Mouse (Mus musculus): ENCODE measurements at regions not wholly inside any gene's neighbourhood (a gene's known extent, or its start where the extent isn't known, plus 50 kb on each side); places are given as distances from the start of the nearest gene placed in this dataset.

DNA sequence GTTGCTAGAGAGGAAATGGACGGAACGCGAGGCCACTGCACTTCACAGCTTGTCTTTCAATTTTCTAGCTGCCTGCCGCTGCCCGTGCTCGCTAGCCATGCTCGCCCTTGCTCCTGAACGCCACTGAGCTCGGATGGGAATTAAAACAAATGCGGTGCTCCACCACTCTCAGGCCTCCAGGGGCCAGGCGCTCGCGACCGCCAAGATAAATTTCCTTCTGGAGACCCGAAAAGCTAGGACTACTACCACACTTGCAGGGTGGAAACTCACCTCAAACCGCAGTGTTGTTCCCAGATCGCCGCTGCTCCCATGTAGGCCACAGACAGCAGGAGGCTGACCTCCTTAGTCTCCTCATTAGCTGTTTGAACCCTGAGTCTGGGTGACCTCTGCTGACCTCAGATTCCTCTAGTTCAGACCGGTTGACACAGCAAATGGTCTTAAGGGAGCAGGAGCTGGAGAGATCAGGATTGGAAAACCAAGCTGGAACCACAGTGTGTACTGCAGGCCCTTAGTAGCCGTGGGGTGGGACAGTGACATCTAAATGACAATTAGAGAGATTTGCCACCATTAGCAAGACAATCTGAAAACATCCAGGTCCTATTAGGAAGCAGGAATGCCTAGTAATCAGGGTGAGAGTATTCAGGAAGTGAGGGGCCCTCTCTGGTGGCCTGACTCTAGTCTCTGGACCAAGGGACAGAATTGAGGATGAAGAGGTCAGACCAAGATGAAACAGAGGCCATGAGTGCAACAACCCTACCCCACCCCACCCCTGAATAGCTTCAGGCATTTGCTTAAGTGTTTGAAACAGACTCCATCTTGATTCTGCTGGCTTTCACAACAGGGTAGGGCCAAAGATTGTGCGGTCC is 94.1 kb downstream of the Fam53a start:
- H3K4me3 ChIP-seq (ENCODE audit: low read depth, low read length): 0 out of 2 replicates have a peak overlapping the region, but pooled peaks have one; percentile 1
- peak overlapping the region; percentile 25; the same call in 1 of the 2 replicates for H3K9ac ChIP-seq (ENCODE audit: low read depth, low read length)
- no peaks in the 10 kb centered on the region for H3K9me3 ChIP-seq (ENCODE audit: control insufficient read depth, low read length)
- H3K27ac ChIP-seq (replicated peaks; ENCODE audit: low read depth, low read length): no peak overlapping the region
- no peak for DNase-seq (ENCODE audit: low spot score)
- peaks cover 77% of the 10 kb centered on the region for H3K27me3 ChIP-seq (replicated peaks; ENCODE audit: control insufficient read depth, insufficient read depth, low read length)
- no peak for ATAC-seq (ENCODE audit: low read depth)
- no peaks in the 10 kb centered on the region for H3K36me3 ChIP-seq (ENCODE audit: control insufficient read depth, insufficient read depth, low read length)
- peak overlapping the region; percentile 28; the same call in 1 of the 2 replicates for H3K4me2 ChIP-seq (ENCODE audit: low read depth, low read length)
- 8% methylated on average over 21 of the region's 21 CpGs for WGBS
- H3K4me1 ChIP-seq (ENCODE audit: control insufficient read depth, insufficient read depth, low read length): no peaks in the 10 kb centered on the region

DNA sequence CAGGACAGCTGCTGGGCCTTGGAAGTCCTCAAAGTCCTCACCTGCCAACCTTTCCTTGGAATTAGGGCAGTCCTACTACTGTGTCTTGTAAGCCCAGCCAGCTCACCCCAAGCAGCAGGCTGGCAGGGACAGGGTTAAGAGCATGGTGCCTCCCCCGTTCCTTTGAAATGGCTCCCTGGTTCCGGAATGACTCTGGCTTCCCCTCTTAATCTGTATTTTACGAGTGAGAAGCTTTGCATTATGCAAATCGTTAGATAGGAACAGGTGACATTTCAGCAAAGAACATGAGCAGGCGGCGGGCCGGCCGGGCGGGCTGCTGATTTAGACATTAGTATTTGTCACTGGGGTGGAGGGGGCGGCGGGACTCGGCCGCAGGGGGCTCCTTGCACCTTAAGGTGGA is 95.1 kb downstream of the Fam53a start:
- H3K36me3 ChIP-seq (ENCODE audit: control insufficient read depth, insufficient read depth, low read length): no peaks in the 10 kb centered on the region
- no peak for DNase-seq (ENCODE audit: low spot score)
- H3K4me3 ChIP-seq (ENCODE audit: low read depth, low read length): 0 out of 2 replicates have a peak overlapping the region, but pooled peaks have one; percentile 1
- peaks cover 75% of the 10 kb centered on the region for H3K27me3 ChIP-seq (replicated peaks; ENCODE audit: control insufficient read depth, insufficient read depth, low read length)
- peak overlapping the region; percentile 28; the same call in 1 of the 2 replicates for H3K4me2 ChIP-seq (ENCODE audit: low read depth, low read length)
- 0 out of 2 replicates have a peak overlapping the region, but pooled peaks have one; percentile 25 for H3K9ac ChIP-seq (ENCODE audit: low read depth, low read length)
- no peaks in the 10 kb centered on the region for H3K9me3 ChIP-seq (ENCODE audit: control insufficient read depth, low read length)
- no peak overlapping the region for H3K27ac ChIP-seq (replicated peaks; ENCODE audit: low read depth, low read length)
- ATAC-seq (ENCODE audit: low read depth): no peak
- 5% methylated on average over 13 of the region's 13 CpGs for WGBS
- H3K4me1 ChIP-seq (ENCODE audit: control insufficient read depth, insufficient read depth, low read length): no peaks in the 10 kb centered on the region

DNA sequence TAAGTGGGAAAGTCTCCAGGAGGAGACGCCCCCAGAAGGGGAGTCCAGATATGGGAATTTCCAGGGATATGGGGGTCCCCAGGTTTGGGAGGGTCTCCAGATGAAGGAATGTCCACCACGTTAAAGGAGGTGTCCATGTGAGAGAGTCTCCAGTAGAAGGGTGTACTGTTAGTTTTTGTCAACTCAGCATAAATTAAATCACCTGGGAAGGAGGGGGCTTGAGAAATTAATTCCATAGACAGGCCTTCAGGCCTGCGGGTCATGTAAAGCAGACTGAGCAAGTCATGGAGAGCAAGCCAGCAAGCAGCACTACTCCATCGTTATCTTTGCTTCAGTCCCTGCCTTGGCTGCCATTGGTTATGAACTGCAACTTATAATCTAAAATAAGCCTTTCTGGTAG is 96.2 kb downstream of the Fam53a start:
- no peaks in the 10 kb centered on the region for H3K36me3 ChIP-seq (ENCODE audit: control insufficient read depth, insufficient read depth, low read length)
- no peak for DNase-seq (ENCODE audit: low spot score)
- ATAC-seq (ENCODE audit: low read depth): no peak
- no peaks in the 10 kb centered on the region for H3K9me3 ChIP-seq (ENCODE audit: control insufficient read depth, low read length)
- H3K27ac ChIP-seq (replicated peaks; ENCODE audit: low read depth, low read length): no peak overlapping the region
- peaks cover 69% of the 10 kb centered on the region for H3K27me3 ChIP-seq (replicated peaks; ENCODE audit: control insufficient read depth, insufficient read depth, low read length)
- H3K4me2 ChIP-seq (ENCODE audit: low read depth, low read length): no peak overlapping the region
- H3K9ac ChIP-seq (ENCODE audit: low read depth, low read length): no peak overlapping the region
- H3K4me1 ChIP-seq (ENCODE audit: control insufficient read depth, insufficient read depth, low read length): no peaks in the 10 kb centered on the region
- 90% methylated on average over 4 of the region's 4 CpGs for WGBS
- no peak overlapping the region for H3K4me3 ChIP-seq (ENCODE audit: low read depth, low read length)

DNA sequence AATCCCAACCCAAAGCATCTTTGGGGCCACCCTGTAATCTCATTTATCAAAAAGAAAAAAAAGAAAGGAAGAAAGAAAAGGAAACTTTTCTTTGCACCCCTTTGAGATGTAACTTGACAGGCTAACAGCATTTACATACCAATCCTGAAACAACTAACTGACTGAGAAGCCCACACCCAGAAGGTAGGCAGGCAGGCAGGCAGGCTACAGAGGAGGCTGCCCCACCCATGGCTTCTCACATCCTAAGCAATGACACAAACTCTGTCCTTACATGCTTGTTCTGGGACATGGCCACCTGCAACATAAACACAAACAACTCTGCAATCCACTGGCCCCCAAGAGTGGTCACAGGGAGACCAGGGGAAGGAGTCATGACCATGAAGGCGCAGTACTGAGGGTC is 97.5 kb upstream of the Nkx1-1 start:
- Histone ChIP-seq H3K9me3 (ENCODE audit: control insufficient read depth, low read length) (no peaks in the 10 kb centered on the region), H3K4me3 (ENCODE audit: low read depth, low read length) (no peak overlapping the region), H3K9ac (ENCODE audit: low read depth, low read length) (no peak overlapping the region), H3K27me3 (replicated peaks; ENCODE audit: control insufficient read depth, insufficient read depth, low read length) (peaks cover 52% of the 10 kb centered on the region), H3K4me2 (ENCODE audit: low read depth, low read length) (no peak overlapping the region), H3K27ac (replicated peaks; ENCODE audit: low read depth, low read length) (no peak overlapping the region), H3K4me1 (ENCODE audit: control insufficient read depth, insufficient read depth, low read length) (no peaks in the 10 kb centered on the region), H3K36me3 (ENCODE audit: control insufficient read depth, insufficient read depth, low read length) (no peaks in the 10 kb centered on the region)
- no peak for ATAC-seq (ENCODE audit: low read depth)
- 100% methylated on average over 1 of the region's 1 CpGs for WGBS
- no peak for DNase-seq (ENCODE audit: low spot score)

DNA sequence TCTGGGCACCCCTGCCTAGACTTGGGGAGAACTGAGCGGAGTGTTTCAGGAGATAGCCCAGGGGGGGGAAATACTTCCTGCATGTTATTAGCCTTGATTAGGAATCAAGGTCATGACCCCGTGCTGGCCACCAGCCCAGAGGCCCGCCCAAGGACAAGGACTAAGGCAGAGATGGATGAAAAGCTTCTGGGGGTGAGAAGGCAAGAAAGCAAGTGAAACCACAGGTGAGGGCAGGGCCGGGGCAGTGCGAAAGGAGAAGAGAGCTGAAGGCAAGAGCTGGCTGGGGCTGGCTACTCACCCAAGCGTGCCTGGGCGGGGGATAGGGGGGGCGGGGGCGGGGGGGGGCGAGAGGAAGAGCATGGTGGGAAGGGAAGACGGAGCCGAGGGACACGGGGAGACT is 96.0 kb upstream of the Nkx1-1 start:
- H3K9me3 ChIP-seq (ENCODE audit: control insufficient read depth, low read length): no peaks in the 10 kb centered on the region

DNA sequence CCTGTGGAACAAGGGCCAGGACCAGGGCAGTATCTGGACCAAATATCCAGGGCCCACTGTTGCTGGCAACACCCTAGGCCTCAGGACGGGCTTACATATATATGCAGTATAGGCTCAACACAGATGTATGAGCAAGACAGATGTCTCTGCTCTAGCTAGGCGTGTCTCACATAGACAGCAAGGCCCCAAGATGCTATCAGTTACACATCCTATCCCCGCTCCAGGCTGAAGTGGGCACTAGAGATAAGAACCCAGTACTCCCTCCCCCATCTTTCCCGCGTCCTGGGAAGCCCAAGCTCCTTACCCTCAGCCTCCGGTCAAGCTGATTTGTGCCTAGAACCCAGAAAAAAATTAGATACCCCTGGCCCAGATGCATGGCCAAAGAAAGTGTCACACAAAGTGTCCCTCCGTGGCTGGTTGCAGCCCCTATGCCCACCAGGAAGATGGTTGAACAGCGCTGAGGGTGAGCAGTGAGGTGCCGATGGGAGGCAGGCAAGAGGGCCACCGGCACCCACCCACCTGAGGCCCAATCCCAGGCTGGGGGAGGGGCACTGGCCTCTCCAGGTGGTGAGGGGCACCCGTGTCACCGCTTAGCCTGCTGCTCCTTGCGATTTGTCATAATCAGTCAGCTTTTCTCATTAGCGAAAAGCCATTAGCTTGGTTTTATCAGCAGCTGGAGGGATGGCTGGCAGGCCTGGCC is 95.3 kb upstream of the Nkx1-1 start:
- H3K9ac ChIP-seq (ENCODE audit: low read depth, low read length): no peak overlapping the region
- H3K4me2 ChIP-seq (ENCODE audit: low read depth, low read length): no peak overlapping the region
- DNase-seq (ENCODE audit: low spot score) (no peak), ATAC-seq (ENCODE audit: low read depth) (no peak)
- H3K4me3 ChIP-seq (ENCODE audit: low read depth, low read length): no peak overlapping the region
- no peaks in the 10 kb centered on the region for H3K9me3 ChIP-seq (ENCODE audit: control insufficient read depth, low read length)
- H3K36me3 ChIP-seq (ENCODE audit: control insufficient read depth, insufficient read depth, low read length): no peaks in the 10 kb centered on the region
- 49% methylated on average over 14 of the region's 14 CpGs for WGBS
- no peaks in the 10 kb centered on the region for H3K4me1 ChIP-seq (ENCODE audit: control insufficient read depth, insufficient read depth, low read length)
- H3K27me3 ChIP-seq (replicated peaks; ENCODE audit: control insufficient read depth, insufficient read depth, low read length): peaks cover 33% of the 10 kb centered on the region
- H3K27ac ChIP-seq (replicated peaks; ENCODE audit: low read depth, low read length): no peak overlapping the region

More for the DNA sequence above, 96.0 kb upstream of the Nkx1-1 start:
- no peak for ATAC-seq (ENCODE audit: low read depth)
- H3K4me1 ChIP-seq (ENCODE audit: control insufficient read depth, insufficient read depth, low read length): no peaks in the 10 kb centered on the region
- H3K36me3 ChIP-seq (ENCODE audit: control insufficient read depth, insufficient read depth, low read length): no peaks in the 10 kb centered on the region
- no peak overlapping the region for H3K4me2 ChIP-seq (ENCODE audit: low read depth, low read length)
- no peak for DNase-seq (ENCODE audit: low spot score)
- 37% methylated on average over 10 of the region's 13 CpGs for WGBS
- H3K9ac ChIP-seq (ENCODE audit: low read depth, low read length): no peak overlapping the region
- no peak overlapping the region for H3K4me3 ChIP-seq (ENCODE audit: low read depth, low read length)
- no peak overlapping the region for H3K27ac ChIP-seq (replicated peaks; ENCODE audit: low read depth, low read length)
- peaks cover 40% of the 10 kb centered on the region for H3K27me3 ChIP-seq (replicated peaks; ENCODE audit: control insufficient read depth, insufficient read depth, low read length)

DNA sequence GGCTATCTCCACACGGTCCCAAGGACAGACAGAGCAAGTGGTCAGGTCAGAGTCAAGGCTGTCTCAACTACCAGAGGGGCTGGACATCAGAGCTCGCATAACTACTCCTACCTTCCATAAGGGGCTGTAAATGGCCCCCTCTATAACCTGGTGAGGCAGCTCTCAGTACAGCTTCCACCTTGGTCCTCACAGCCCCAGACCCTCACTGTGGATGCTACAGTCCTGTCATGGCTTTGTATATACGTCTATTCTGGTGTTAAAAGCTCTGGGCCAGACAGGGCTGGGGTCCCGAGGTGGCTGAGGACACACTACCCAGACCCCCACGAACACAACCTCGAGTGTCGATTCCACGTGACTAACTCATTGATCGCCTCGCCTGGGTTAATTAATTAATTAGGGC is 94.0 kb upstream of the Nkx1-1 start:
- Histone ChIP-seq H3K4me3 (ENCODE audit: low read depth, low read length) (no peak overlapping the region), H3K27me3 (replicated peaks; ENCODE audit: control insufficient read depth, insufficient read depth, low read length) (peaks cover 21% of the 10 kb centered on the region), H3K9ac (ENCODE audit: low read depth, low read length) (no peak overlapping the region), H3K4me2 (ENCODE audit: low read depth, low read length) (no peak overlapping the region), H3K4me1 (ENCODE audit: control insufficient read depth, insufficient read depth, low read length) (no peaks in the 10 kb centered on the region), H3K9me3 (ENCODE audit: control insufficient read depth, low read length) (no peaks in the 10 kb centered on the region), H3K36me3 (ENCODE audit: control insufficient read depth, insufficient read depth, low read length) (no peaks in the 10 kb centered on the region), H3K27ac (replicated peaks; ENCODE audit: low read depth, low read length) (no peak overlapping the region)
- WGBS: 70% methylated on average over 10 of the region's 10 CpGs
- DNase-seq (ENCODE audit: low spot score): no peak
- no peak for ATAC-seq (ENCODE audit: low read depth)

DNA sequence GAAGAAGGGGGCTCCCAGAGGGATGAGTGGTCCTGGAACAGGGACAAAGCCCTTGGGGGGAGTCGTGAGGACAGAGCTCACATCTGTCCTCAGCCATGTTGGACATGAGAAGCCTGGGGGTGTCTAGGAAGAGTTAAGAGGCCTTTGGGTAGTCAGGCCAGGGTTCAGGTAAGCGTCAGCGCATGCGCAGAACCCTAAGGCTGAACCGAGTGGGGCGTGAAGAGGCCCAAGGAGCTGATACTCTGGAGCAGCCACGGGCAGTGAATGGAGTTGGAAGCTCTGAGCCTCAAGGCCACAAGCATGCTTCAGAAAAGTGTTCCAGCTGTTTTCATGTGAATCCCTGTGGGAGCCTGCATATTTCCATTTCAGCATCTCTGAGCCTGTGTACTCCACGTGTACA is 93.5 kb upstream of the Nkx1-1 start:
- ATAC-seq (ENCODE audit: low read depth) (no peak), DNase-seq (ENCODE audit: low spot score) (no peak)
- H3K4me1 ChIP-seq (ENCODE audit: control insufficient read depth, insufficient read depth, low read length): no peaks in the 10 kb centered on the region
- peaks cover 21% of the 10 kb centered on the region; the same call in 1 of the 2 replicates for H3K27me3 ChIP-seq (replicated peaks; ENCODE audit: control insufficient read depth, insufficient read depth, low read length)
- no peak overlapping the region for H3K4me3 ChIP-seq (ENCODE audit: low read depth, low read length)
- no peak overlapping the region for H3K4me2 ChIP-seq (ENCODE audit: low read depth, low read length)
- no peak overlapping the region for H3K27ac ChIP-seq (replicated peaks; ENCODE audit: low read depth, low read length)
- H3K9ac ChIP-seq (ENCODE audit: low read depth, low read length): no peak overlapping the region
- no peaks in the 10 kb centered on the region for H3K9me3 ChIP-seq (ENCODE audit: control insufficient read depth, low read length)
- no peaks in the 10 kb centered on the region for H3K36me3 ChIP-seq (ENCODE audit: control insufficient read depth, insufficient read depth, low read length)
- 87% methylated on average over 8 of the region's 8 CpGs for WGBS
